Mouse (Mus musculus): ENCODE results near the gene Nrap. TPM values are rescaled to one million over a fixed set of nuclear protein-coding genes. Genes with fewer than 3 reads are reported as not detected.

Nrap gene
- total RNA-seq, 2 experiments from 2014 or later: 0.18 to 0.30 TPM

GRCm38 (mm10) chr19:56316531-56316930 lies 73.3 kb downstream of the Nrap start:
- no peak for DNase-seq (ENCODE audit: low spot score in 2 of 2)

- DNase-seq (ENCODE audit: low spot score in 2 of 2): peak; percentile 16 to 21
Measured at GRCm38 (mm10) chr19:56300835-56301234, 89.0 kb downstream of the Nrap start.

- DNase-seq (ENCODE audit: low spot score in 2 of 2): no peak
Measured at GRCm38 (mm10) chr19:56297264-56297663, 92.6 kb downstream of the Nrap start.

GRCm38 (mm10) chr19:56296668-56297067 lies 93.2 kb downstream of the Nrap start:
- DNase-seq (ENCODE audit: low spot score in 2 of 2): no peak

- DNase-seq (ENCODE audit: low spot score in 2 of 2): peak; percentile 82 to 86
Measured at GRCm38 (mm10) chr19:56294654-56295399, 95.0 kb downstream of the Nrap start.

- DNase-seq (ENCODE audit: low spot score in 2 of 2): peak in 1 of 2 experiments; percentile 12
Measured at GRCm38 (mm10) chr19:56292335-56292734, 97.5 kb downstream of the Nrap start.

GRCm38 (mm10) chr19:56291898-56292297 lies 97.9 kb downstream of the Nrap start:
- DNase-seq (ENCODE audit: low spot score in 2 of 2): peak; percentile 14 to 34

- DNase-seq (ENCODE audit: low spot score in 2 of 2): no peak
Measured at GRCm38 (mm10) chr19:56289642-56290041, 100.2 kb downstream of the Nrap start.

- no peak for DNase-seq (ENCODE audit: low spot score in 2 of 2)
Measured at GRCm38 (mm10) chr19:56288436-56288835, 101.4 kb downstream of the Nrap start.

GRCm38 (mm10) chr19:56287580-56288367 lies 102.1 kb downstream of the Nrap start:
- no peak for DNase-seq (ENCODE audit: low spot score in 2 of 2)

- no peak for DNase-seq (ENCODE audit: low spot score in 2 of 2)
Measured at GRCm38 (mm10) chr19:56286866-56287265, 103.0 kb downstream of the Nrap start, which contains the start of gene Habp2. Gene Habp2 (plus strand): TSS chr19:56287137.

- no peak for DNase-seq (ENCODE audit: low spot score in 2 of 2)
Measured at GRCm38 (mm10) chr19:56285222-56285621, 104.6 kb downstream of the Nrap start.

- DNase-seq (ENCODE audit: low spot score in 2 of 2): no peak
Measured at GRCm38 (mm10) chr19:56278366-56278765, 111.5 kb downstream of the Nrap start.

- no peak for DNase-seq (ENCODE audit: low spot score in 2 of 2)
Measured at GRCm38 (mm10) chr19:56277951-56278350, 111.9 kb downstream of the Nrap start.

GRCm38 (mm10) chr19:56277140-56277804 lies 112.6 kb downstream of the Nrap start:
- no peak for DNase-seq (ENCODE audit: low spot score in 2 of 2)

GRCm38 (mm10) chr19:56272081-56272480 lies 117.8 kb downstream of the Nrap start:
- DNase-seq (ENCODE audit: low spot score in 2 of 2): no peak

Other genes with a start within 250 kb of the Nrap start
- gene Habp2, start 102.9 kb downstream of the Nrap start, total RNA-seq (2021): not detected
- gene Casp7, start 7.1 kb upstream of the Nrap start, total RNA-seq (2021): 1 to 10 TPM; 7.1 to 8.9 TPM
- gene Plekhs1, start 71.6 kb upstream of the Nrap start, total RNA-seq (2021): under 1 TPM; 0.33 to 0.41 TPM
- gene Dclre1a, start 158.2 kb upstream of the Nrap start, total RNA-seq (2021): 1 to 10 TPM; 7.7 to 8.0 TPM
- gene Nhlrc2, start 158.2 kb upstream of the Nrap start, total RNA-seq (2021): 10 to 100 TPM; 10.8 to 11.7 TPM

All from layer of hippocampus, postnatal 10 days (tissue).